Mouse (Mus musculus) neural tube, embryonic 12.5 days (tissue): ENCODE measurements around the gene Sfmbt2. TPM values are rescaled to one million over a fixed set of nuclear protein-coding genes. Genes with fewer than 3 reads are reported as not detected.
A peak's percentile ranks its signal among the peaks of the same experiment; 100 is the strongest.

Source experiments
- ATAC-seq: fragments of 200-750 bp; cut with Nextera tagmentation; 2 replicates; pipeline ENCODE4 v1.8.0; 2017; ENCODE audit warnings: low read depth, mild to moderate bottlenecking, moderate TSS enrichment, moderate library complexity; ENCODE audit not compliant: low FRiP score
- H3K27ac ChIP-seq: fragments of 300-500 bp; sonication (generic); 2 replicates; pipeline ENCODE4 v1.5.1; 2016
- H3K27me3 ChIP-seq: fragments of 300-500 bp; sonication (generic); replicated peaks from 2 replicates; pipeline ENCODE4 v1.6.1; 2016; ENCODE audit warnings: mild to moderate bottlenecking
- H3K36me3 ChIP-seq: fragments of 300-500 bp; sonication (generic); 2 replicates; pipeline ENCODE4 v1.6.1; 2016; ENCODE audit warnings: mild to moderate bottlenecking
- H3K4me1 ChIP-seq: fragments of 300-500 bp; sonication (generic); 2 replicates; pipeline ENCODE4 v1.6.1; 2016
- H3K4me2 ChIP-seq: fragments of 300-500 bp; sonication (generic); replicated peaks from 2 replicates; pipeline ENCODE4 v1.6.1; 2016; ENCODE audit warnings: mild to moderate bottlenecking
- H3K4me3 ChIP-seq: fragments of 300-500 bp; sonication (generic); 2 replicates; pipeline ENCODE4 v1.5.1; 2016
- H3K9ac ChIP-seq: fragments of 300-500 bp; sonication (generic); 2 replicates; pipeline ENCODE4 v1.6.1; 2016; ENCODE audit warnings: mild to moderate bottlenecking
- H3K9me3 ChIP-seq: fragments of 300-500 bp; sonication (generic); 2 replicates; pipeline ENCODE4 v1.6.1; 2016; ENCODE audit warnings: mild to moderate bottlenecking
- WGBS: fragments of 180-500 bp; shearing (Covaris S2); methylation state at CpG from one replicate; pipeline ENCODE4 v1.1.7; 2016; 5-methylcytosine and 5-hydroxymethylcytosine counted together
- polyA plus RNA-seq: library from polyadenylated mRNA; unstranded; fragments of >200 nt; fragmentation: Nextera tagmentation; extraction: Ambion mirVana; gene quantifications from 2 replicates; pipeline ENCODE4 v1.2.1, GENCODE M21; 2016

Gene Sfmbt2
- polyA plus RNA-seq, 1 experiment from 2014 or later, result 2.8 TPM

GRCm38 (mm10) chr2:10351125-10351524, 19.2 kb upstream of the Sfmbt2 start:
- H3K4me1 ChIP-seq, result no peaks in the 10 kb centered on the region
- no peak overlapping the region for H3K4me3 ChIP-seq
- H3K4me2 ChIP-seq, result no peak overlapping the region
- H3K9me3 ChIP-seq, result no peaks in the 10 kb centered on the region
- 71% methylated on average over 1 of the region's 1 CpGs for WGBS
- no peaks in the 10 kb centered on the region for H3K36me3 ChIP-seq
- no peak overlapping the region for H3K27ac ChIP-seq
- H3K27me3 ChIP-seq, result no peaks in the 10 kb centered on the region
- ATAC-seq, result no peak
- no peak overlapping the region for H3K9ac ChIP-seq

GRCm38 (mm10) chr2:10352887-10353286, 17.4 kb upstream of the Sfmbt2 start:
- Histone ChIP-seq H3K27me3 (no peaks in the 10 kb centered on the region), H3K9ac (no peak overlapping the region), H3K4me2 (no peak overlapping the region), H3K36me3 (no peaks in the 10 kb centered on the region), H3K4me1 (no peaks in the 10 kb centered on the region), H3K4me3 (no peak overlapping the region), H3K9me3 (no peaks in the 10 kb centered on the region), H3K27ac (no peak overlapping the region)
- no peak for ATAC-seq
- 85% methylated on average over 3 of the region's 3 CpGs for whole genome bisulfite sequencing

GRCm38 (mm10) chr2:10353889-10354288, 16.4 kb upstream of the Sfmbt2 start:
- Histone ChIP-seq H3K4me3 (no peak overlapping the region), H3K9me3 (no peaks in the 10 kb centered on the region), H3K4me1 (no peaks in the 10 kb centered on the region), H3K27ac (no peak overlapping the region), H3K4me2 (no peak overlapping the region), H3K36me3 (no peaks in the 10 kb centered on the region), H3K27me3 (no peaks in the 10 kb centered on the region), H3K9ac (no peak overlapping the region)
- 67% methylated on average over 4 of the region's 4 CpGs for WGBS
- ATAC-seq, result no peak

GRCm38 (mm10) chr2:10359861-10360260, 10.4 kb upstream of the Sfmbt2 start:
- Histone ChIP-seq H3K4me2 (no peak overlapping the region), H3K9ac (no peak overlapping the region), H3K4me1 (no peaks in the 10 kb centered on the region), H3K36me3 (no peaks in the 10 kb centered on the region), H3K9me3 (no peaks in the 10 kb centered on the region), H3K27me3 (no peaks in the 10 kb centered on the region), H3K27ac (no peak overlapping the region), H3K4me3 (no peak overlapping the region)
- whole genome bisulfite sequencing, result 94% methylated on average over 2 of the region's 2 CpGs
- no peak for ATAC-seq

GRCm38 (mm10) chr2:10365081-10365480, 5.2 kb upstream of the Sfmbt2 start:
- ATAC-seq, result no peak
- H3K4me2 ChIP-seq, result no peak overlapping the region
- no peaks in the 10 kb centered on the region for H3K36me3 ChIP-seq
- no peaks in the 10 kb centered on the region for H3K4me1 ChIP-seq
- H3K27ac ChIP-seq, result no peak overlapping the region
- H3K27me3 ChIP-seq, result peaks cover 33% of the 10 kb centered on the region
- H3K9ac ChIP-seq, result no peak overlapping the region
- no peaks in the 10 kb centered on the region for H3K9me3 ChIP-seq
- WGBS, result 95% methylated on average over 6 of the region's 6 CpGs
- no peak overlapping the region for H3K4me3 ChIP-seq

- ATAC-seq, result no peak
- peaks cover 45% of the 10 kb centered on the region for H3K27me3 ChIP-seq
- H3K4me1 ChIP-seq, result no peaks in the 10 kb centered on the region
- H3K4me2 ChIP-seq, result no peak overlapping the region
- 28% methylated on average over 2 of the region's 2 CpGs for WGBS
- no peak overlapping the region for H3K27ac ChIP-seq
- H3K9me3 ChIP-seq, result no peaks in the 10 kb centered on the region
- no peaks in the 10 kb centered on the region for H3K36me3 ChIP-seq
- H3K9ac ChIP-seq, result no peak overlapping the region
- no peak overlapping the region for H3K4me3 ChIP-seq
These were observed 4.0 kb upstream of the Sfmbt2 start for GRCm38 (mm10) chr2:10366284-10366683.

- ATAC-seq, result no peak
- 2% methylated on average over 8 of the region's 8 CpGs for WGBS
These were observed 634 bp upstream of the Sfmbt2 start for GRCm38 (mm10) chr2:10369676-10370075.

GRCm38 (mm10) chr2:10370687-10371458, 563 bp downstream of the Sfmbt2 start:
- no peak for ATAC-seq
- under 1% methylated on average over 26 of the region's 26 CpGs for WGBS
- H3K27ac ChIP-seq, result no peak overlapping the region
- no peak overlapping the region for H3K4me3 ChIP-seq
- peaks cover 15% of the 10 kb centered on the region; the same call in 1 of the 2 replicates for H3K4me1 ChIP-seq
- H3K9me3 ChIP-seq, result no peaks in the 10 kb centered on the region
- no peak overlapping the region for H3K9ac ChIP-seq
- no peaks in the 10 kb centered on the region for H3K36me3 ChIP-seq
- H3K4me2 ChIP-seq, result no peak overlapping the region
- H3K27me3 ChIP-seq, result peaks cover 61% of the 10 kb centered on the region

More at GRCm38 (mm10) chr2:10369676-10370075, 634 bp upstream of the Sfmbt2 start:
- Histone ChIP-seq H3K27ac (no peak overlapping the region), H3K4me1 (peaks cover 10% of the 10 kb centered on the region; the same call in 1 of the 2 replicates), H3K36me3 (no peaks in the 10 kb centered on the region), H3K4me2 (no peak overlapping the region), H3K4me3 (no peak overlapping the region), H3K9me3 (no peaks in the 10 kb centered on the region), H3K9ac (no peak overlapping the region), H3K27me3 (peaks cover 54% of the 10 kb centered on the region)

GRCm38 (mm10) chr2:10371459-10371817, 1.1 kb downstream of the Sfmbt2 start:
- Histone ChIP-seq H3K36me3 (no peaks in the 10 kb centered on the region), H3K4me3 (no peak overlapping the region), H3K27me3 (peaks cover 65% of the 10 kb centered on the region), H3K4me2 (no peak overlapping the region), H3K9ac (no peak overlapping the region), H3K9me3 (no peaks in the 10 kb centered on the region), H3K27ac (no peak overlapping the region), H3K4me1 (peaks cover 15% of the 10 kb centered on the region; the same call in 1 of the 2 replicates)
- ATAC-seq, result no peak
- WGBS, result 2% methylated on average over 16 of the region's 16 CpGs

GRCm38 (mm10) chr2:10371899-10372298, 1.6 kb downstream of the Sfmbt2 start:
- peaks cover 61% of the 10 kb centered on the region for H3K27me3 ChIP-seq
- peak overlapping the region; percentile 48 for H3K4me3 ChIP-seq

GRCm38 (mm10) chr2:10372321-10372723, 2.0 kb downstream of the Sfmbt2 start:
- Histone ChIP-seq H3K4me2 (peak overlapping the region; percentile 94), H3K4me3 (peak overlapping the region; percentile 48), H3K36me3 (no peaks in the 10 kb centered on the region), H3K9ac (no peak overlapping the region; the same call in 1 of the 2 replicates), H3K27ac (no peak overlapping the region), H3K9me3 (no peaks in the 10 kb centered on the region), H3K4me1 (peaks cover 15% of the 10 kb centered on the region; the same call in 1 of the 2 replicates), H3K27me3 (peaks cover 56% of the 10 kb centered on the region)
- ATAC-seq, result peak; percentile 76
- WGBS, result under 1% methylated on average over 31 of the region's 31 CpGs

More at GRCm38 (mm10) chr2:10371899-10372298, 1.6 kb downstream of the Sfmbt2 start:
- Histone ChIP-seq H3K27ac (no peak overlapping the region), H3K4me2 (peak overlapping the region; percentile 94), H3K9me3 (no peaks in the 10 kb centered on the region), H3K36me3 (no peaks in the 10 kb centered on the region), H3K4me1 (peaks cover 15% of the 10 kb centered on the region; the same call in 1 of the 2 replicates), H3K9ac (no peak overlapping the region)
- peak; percentile 2; the same call in 1 of the 2 replicates for ATAC-seq
- whole genome bisulfite sequencing, result 2% methylated on average over 9 of the region's 18 CpGs

GRCm38 (mm10) chr2:10372776-10373507, 2.6 kb downstream of the Sfmbt2 start:
- ATAC-seq, result peak; percentile 8; the same call in 1 of the 2 replicates
- H3K4me1 ChIP-seq, result peaks cover 15% of the 10 kb centered on the region; the same call in 1 of the 2 replicates
- peaks cover 50% of the 10 kb centered on the region for H3K27me3 ChIP-seq
- no peak overlapping the region for H3K27ac ChIP-seq
- H3K9me3 ChIP-seq, result no peaks in the 10 kb centered on the region
- peak overlapping the region; percentile 48 for H3K4me3 ChIP-seq
- WGBS, result under 1% methylated on average over 35 of the region's 35 CpGs
- no peaks in the 10 kb centered on the region for H3K36me3 ChIP-seq
- H3K9ac ChIP-seq, result peak overlapping the region; percentile 52
- H3K4me2 ChIP-seq, result peak overlapping the region; percentile 94
